Mouse (Mus musculus) R1 (cell line): ENCODE measurements at regions not wholly inside any gene's neighbourhood (a gene's known extent, or its start where the extent isn't known, plus 50 kb on each side); places are given as distances from the start of the nearest gene placed in this dataset.

ENCODE experiments used
- DNase-seq: peaks from one replicate; pipeline ENCODE4 v3.0.0-alpha.2; 2018; ENCODE audit warnings: low read depth, low spot score

- DNase-seq = no peak
Measured at GRCm38 (mm10) chr3:150416447-150416846, 1021.2 kb upstream of the Adgrl4 start.

DNA sequence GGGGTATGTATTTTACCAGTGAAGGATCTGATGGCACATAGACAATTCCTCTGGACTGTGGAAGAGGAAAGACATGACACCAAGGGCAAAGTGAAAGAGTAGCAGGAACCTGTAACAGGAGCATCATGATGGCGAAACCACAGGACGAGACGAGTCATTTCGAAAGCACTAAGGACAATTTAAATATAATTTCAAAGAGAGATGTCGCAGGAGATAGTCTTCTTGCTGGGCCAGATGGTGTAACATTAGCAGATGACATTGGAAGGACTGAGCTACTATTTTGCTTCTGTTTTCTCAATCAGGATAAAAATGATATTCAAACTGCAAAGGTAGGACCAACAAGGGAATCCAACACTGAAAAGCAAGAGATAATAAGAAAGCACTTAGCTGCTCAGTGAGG is 1009.7 kb upstream of the Adgrl4 start:
- DNase-seq = no peak

DNA sequence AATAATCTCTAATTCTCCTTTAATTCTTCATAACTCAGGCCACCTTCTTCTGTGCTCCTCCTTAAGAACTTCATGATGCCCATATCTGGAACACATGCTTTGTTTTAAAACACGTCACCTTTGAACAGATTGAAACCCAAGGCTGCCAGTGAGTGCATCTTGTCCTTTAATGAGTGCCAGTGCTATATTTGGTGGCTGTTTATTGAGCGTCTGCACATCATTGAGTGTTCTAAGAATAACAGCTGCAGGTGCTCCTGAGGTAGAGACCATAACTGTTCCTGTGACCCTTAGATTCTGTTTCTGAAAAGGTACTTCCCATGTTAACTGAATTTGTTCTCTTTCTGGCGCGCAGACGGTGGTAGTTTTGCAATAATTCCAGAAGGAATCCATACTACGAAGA is 1006.4 kb upstream of the Adgrl4 start:
- no peak for DNase-seq

GRCm38 (mm10) chr3:150435199-150435598 is 1002.5 kb upstream of the Adgrl4 start:
- DNase-seq = no peak

DNA sequence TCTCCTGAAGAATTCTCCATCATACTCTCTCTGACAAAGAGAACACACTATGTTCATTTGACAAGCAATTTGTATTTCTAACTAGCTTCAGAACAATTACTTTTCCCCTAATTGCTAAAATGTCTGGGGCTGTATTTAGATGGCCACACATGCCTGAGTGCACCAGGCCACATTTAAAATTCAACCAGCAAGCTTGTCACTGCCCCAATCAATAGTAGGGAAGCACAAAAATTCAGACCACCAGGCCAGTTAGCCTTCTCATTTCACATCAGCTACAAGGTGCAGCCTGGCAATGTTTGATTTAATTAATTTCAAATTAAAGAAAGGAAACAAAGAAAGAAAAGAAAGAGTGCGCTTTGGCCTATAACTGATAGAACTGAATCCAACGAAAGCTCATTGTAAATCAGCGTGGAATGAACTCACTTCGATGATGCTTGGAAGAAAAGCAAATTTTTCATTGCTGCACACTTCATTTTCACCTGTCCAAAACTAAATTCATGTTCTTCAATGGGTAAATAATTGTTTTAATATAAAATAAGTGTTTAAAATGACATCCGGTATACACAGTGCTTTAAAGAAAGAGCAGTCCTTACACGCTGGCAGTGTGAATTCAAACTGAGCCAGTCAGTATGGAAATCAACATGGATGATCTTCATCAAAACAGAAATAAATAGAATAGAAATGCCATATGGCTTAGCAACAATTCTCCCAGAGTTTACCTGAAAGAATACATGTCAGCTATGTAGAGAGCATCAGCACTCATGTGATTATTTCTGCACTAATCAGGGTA is 1001.7 kb upstream of the Adgrl4 start:
- DNase-seq = no peak
